Mouse (Mus musculus): ENCODE results near the gene Olfr555.
"Not testable (repeated sequence)": the region's sequence is repeated elsewhere in the genome, so short reads cannot be mapped to it uniquely, and the experiment has no call there.

The Olfr555 gene

DNA sequence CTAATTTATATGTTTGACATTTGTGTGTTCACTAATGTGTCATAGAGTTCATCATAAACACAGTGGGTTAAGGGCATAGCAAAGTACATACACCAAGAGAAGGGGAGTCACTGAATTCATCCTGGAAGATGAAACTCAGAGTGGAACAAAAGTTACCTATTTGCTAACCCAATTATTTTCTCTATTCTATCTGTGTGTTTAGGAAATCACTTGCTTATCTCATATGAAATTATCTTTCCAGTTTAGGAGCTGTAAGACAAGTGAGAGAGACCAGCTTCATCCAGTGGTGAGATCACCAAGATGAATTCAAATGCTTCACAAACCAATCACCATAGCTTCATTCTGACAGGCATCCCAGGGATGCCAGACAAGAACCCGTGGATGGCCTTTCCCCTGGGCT, at the start of gene Olfr555:
Olfr555 (plus strand) TSS at position 301 of the 400 bp plus-strand sequence.
- no peak for DNase-seq

DNA sequence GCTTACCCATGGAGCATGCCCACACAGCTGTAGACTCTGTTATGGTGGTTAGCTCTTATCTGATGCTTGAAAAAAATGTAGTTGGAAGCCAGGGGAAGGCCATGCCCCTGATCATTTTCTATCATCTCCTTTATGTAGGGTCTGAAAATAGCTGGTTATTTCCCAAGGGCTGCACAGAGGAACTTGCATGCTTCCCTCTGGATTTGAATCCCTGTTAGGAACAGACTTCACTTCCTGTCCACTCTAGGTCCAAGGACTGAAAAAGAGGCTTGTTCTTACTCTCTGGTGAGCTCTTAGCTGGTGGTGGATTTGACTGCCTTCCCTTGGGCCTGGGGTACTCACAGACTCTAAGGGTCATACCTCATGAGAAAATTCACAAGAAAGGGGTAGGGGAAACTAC, 40.5 kb upstream of the Olfr555 start, which contains the start of gene Olfr553:
Olfr553 (minus strand) TSS at position 101 of the 400 bp plus-strand sequence.
- DNase-seq, result no peak

- no peak for DNase-seq
These were observed 39.0 kb upstream of the Olfr555 start for GRCm38 (mm10) chr7:102619608-102620007.

DNA sequence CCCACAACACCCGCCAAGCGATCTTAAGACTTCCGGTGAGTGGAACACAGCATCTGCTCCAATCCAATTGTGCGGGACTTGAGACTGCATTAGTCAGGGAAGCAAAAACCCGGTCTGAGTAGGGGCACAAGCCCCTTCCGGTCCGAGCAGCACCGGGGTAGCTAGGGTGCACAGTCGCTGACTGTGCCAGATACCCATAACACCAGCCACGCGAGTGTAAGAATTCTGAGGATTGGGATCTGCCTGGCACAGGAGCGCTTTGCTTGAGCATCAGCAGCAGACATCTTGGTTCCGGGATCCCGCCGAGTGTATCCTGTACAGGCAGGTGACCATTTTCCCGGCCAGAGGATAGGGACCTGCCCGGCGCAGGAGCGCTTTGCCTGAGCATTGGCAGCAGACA, 38.3 kb upstream of the Olfr555 start:
- not testable (repeated sequence) for DNase-seq

- peak; percentile 10 for DNase-seq
These were observed 22.0 kb upstream of the Olfr555 start for GRCm38 (mm10) chr7:102636665-102637064.

GRCm38 (mm10) chr7:102638132-102638531, 20.5 kb upstream of the Olfr555 start, which contains the start of gene Olfr554:
Gene Olfr554, plus strand, starts transcription at chr7:102638432.
- no peak for DNase-seq

GRCm38 (mm10) chr7:102644945-102645344, 13.7 kb upstream of the Olfr555 start:
- not testable (repeated sequence) for DNase-seq

DNA sequence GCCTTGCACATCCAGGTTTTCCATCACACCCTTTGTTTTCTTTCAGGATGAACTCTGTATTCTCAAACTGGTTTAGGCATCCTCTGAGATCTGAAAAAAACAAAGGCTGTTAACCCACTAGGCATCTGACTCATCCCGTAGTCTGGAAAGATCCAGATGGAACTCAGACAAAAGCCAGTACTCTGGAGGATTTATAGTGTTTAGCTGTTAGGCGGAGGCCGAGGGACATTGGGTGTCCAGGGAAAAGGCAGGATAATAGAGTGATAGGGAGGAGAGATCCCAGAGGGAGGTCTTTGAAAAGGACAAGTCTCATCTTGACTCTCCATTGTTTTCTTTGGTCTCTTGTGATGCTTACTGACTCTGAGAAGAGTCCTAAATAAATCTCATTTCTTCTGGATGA, 6.0 kb downstream of the Olfr555 start, which contains the start of gene Olfr556:
Olfr556 (plus strand) TSS at position 301 of the 400 bp plus-strand sequence.
- DNase-seq, result no peak

DNA sequence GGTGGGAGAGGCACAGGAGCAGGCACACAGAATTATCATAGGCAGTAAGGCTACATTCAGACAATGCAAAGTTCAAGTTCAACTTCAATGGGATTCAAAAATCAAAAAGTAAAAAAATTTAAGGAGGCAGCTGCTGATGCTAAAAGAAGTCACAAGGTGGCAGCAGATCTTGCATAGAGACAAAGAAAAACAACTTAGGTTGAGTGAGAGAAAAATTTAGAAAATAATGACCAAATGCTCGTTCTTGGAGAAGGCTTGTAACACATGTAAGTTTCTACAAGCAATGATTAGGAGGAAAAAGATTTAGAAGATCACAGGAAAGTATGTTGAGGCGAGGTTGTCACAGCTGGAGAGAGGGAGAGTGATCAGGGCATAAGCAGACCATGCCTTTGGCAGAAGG, 6.8 kb downstream of the Olfr555 start:
- no peak for DNase-seq

- no peak for DNase-seq
These were observed 17.6 kb downstream of the Olfr555 start for GRCm38 (mm10) chr7:102676225-102676624.

DNA sequence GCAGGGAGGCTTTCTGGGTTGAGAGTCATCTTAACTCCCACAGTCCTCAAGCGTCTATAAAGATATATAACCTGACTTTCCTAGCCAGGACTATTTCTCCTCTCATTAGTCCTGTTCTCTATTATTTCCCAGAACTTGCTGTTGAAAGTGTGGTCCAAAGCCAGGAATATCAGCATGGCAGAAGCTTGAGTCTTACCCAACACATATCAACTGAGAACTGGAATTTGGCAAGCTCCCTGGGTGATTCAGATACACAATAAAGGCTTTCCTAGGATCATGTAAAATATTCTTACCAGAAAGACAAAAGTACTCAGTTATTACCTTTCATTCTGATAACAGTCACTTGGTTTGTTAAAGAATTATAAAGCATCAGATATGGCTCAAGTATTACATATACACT, 23.3 kb downstream of the Olfr555 start:
- DNase-seq, result no peak

GRCm38 (mm10) chr7:102686944-102687501, 28.4 kb downstream of the Olfr555 start, which contains the start of gene Trim68:
Gene Trim68, minus strand, starts transcription at chr7:102687327.
- DNase-seq, result peak; percentile 91

DNA sequence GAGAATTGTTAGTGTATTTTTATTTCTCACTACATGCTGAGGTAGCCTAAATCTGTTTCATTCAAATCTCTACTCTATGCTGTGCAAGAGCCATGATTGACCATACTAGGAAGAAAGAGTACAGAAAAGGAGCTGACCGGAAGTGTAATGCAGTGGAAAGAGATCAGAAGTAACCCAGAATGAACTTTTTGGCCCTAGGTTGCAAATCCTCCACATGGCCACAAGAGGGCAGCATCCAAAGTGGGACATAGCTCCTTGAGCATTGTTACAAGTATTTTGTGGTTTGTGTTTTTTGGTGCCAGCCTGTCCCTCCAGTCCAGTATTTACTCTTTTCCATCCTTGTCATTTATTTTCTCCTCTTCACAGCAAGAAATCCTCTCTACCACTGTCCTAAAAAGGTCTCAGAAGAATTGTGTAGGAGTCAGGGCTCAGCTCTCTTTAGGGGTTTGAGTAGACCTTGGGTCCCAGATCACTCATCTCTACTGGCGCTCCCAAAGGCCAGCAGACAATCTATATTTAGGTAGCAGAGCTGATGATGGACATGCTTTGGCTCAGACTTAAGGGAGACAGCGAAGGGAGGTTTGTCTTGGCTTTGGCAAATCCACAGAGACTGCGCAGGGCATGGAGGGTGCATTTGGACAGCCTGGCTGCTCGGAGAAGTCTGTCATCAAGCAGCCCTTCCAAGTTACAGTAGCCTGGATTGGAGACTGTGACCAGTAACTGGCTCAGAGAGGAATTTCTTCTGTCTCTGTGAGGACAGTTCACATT, 36.9 kb downstream of the Olfr555 start, which contains the start of gene Olfr557:
Olfr557 (plus strand) TSS at position 553 of the 768 bp plus-strand sequence.
- no peak for DNase-seq

DNA sequence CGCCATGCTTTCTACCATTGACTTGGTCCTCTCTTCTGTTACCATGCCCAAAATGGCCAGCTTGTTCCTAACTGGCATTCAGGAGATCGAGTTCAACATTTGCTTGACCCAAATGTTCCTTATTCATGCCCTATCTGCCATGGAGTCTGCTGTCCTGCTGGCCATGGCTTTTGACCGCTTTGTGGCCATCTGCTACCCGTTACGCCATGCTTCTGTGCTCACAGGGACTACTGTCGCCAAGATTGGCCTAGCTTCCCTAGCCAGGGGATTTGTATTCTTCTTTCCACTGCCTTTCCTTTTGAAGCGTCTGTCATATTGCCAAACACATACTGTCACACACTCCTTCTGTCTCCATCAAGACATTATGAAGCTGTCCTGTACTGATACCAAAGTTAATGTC, 39.8 kb downstream of the Olfr555 start:
- no peak for DNase-seq

- DNase-seq, result no peak
These were observed 43.3 kb downstream of the Olfr555 start, which contains the start of gene Olfr558 for GRCm38 (mm10) chr7:102701915-102702314. Gene Olfr558, plus strand, starts transcription at chr7:102702215.
